Mouse (Mus musculus): ENCODE measurements around the gene Syt12. TPM values are rescaled to one million over a fixed set of nuclear protein-coding genes. Genes with fewer than 3 reads are reported as not detected.

Syt12 gene
- not detected for polyA plus RNA-seq (2017; shearing (Covaris generic))

GRCm38 (mm10) chr19:4477345-4478189 lies at the start of gene Syt12:
TSS of gene Syt12 (minus strand) at chr19:4477447.

GRCm38 (mm10) chr19:4509986-4510963 lies 33.0 kb upstream of the Syt12 start, which contains the start of gene Pcx:
TSS of gene Pcx (plus strand) at chr19:4510472.

GRCm38 (mm10) chr19:4498062-4498933 lies 21.1 kb upstream of the Syt12 start, which contains the start of gene 2010003K11Rik:
TSS of gene 2010003K11Rik (minus strand) at chr19:4498583.

GRCm38 (mm10) chr19:4439161-4439801 lies 38.0 kb downstream of the Syt12 start, which contains the start of gene Rhod:
TSS of gene Rhod (minus strand) at chr19:4439432.

GRCm38 (mm10) chr19:4397798-4398629 lies 79.2 kb downstream of the Syt12 start, which contains the start of gene Kdm2a:
TSS of gene Kdm2a (minus strand) at chr19:4398285.

Other genes with a start within 250 kb of the Syt12 start
- gene Pold4, start 245.5 kb downstream of the Syt12 start, polyA plus RNA-seq (2017; shearing (Covaris generic)), result 125 TPM
- 0.82 TPM for gene Ssh3, start 208.3 kb downstream of the Syt12 start, polyA plus RNA-seq (2017; shearing (Covaris generic))
- 3.1 TPM for gene Ankrd13d, start 194.3 kb downstream of the Syt12 start, polyA plus RNA-seq (2017; shearing (Covaris generic))
- 64.8 TPM for gene Grk2, start 171.2 kb downstream of the Syt12 start, polyA plus RNA-seq (2017; shearing (Covaris generic))
- gene Kdm2a, start 79.2 kb downstream of the Syt12 start, polyA plus RNA-seq (2017; shearing (Covaris generic)), result 55.9 TPM
- 7.2 TPM for gene Rhod, start 38.0 kb downstream of the Syt12 start, polyA plus RNA-seq (2017; shearing (Covaris generic))
- not detected for gene 2010003K11Rik, start 21.1 kb upstream of the Syt12 start, polyA plus RNA-seq (2017; shearing (Covaris generic))
- gene Pcx, start 33.0 kb upstream of the Syt12 start, polyA plus RNA-seq (2017; shearing (Covaris generic)), result 5.1 TPM
- gene Lrfn4, start 138.2 kb upstream of the Syt12 start, polyA plus RNA-seq (2017; shearing (Covaris generic)), result 0.13 TPM
- 60.1 TPM for gene Rce1, start 148.2 kb upstream of the Syt12 start, polyA plus RNA-seq (2017; shearing (Covaris generic))
- 0.18 TPM for gene Gm960, start 221.2 kb upstream of the Syt12 start, polyA plus RNA-seq (2017; shearing (Covaris generic))
- 0.46 TPM for gene Sptbn2, start 233.7 kb upstream of the Syt12 start, polyA plus RNA-seq (2017; shearing (Covaris generic))